Mouse (Mus musculus): ENCODE measurements around the gene Pnlip. TPM values are rescaled to one million over a fixed set of nuclear protein-coding genes. Genes with fewer than 3 reads are reported as not detected.

Gene Pnlip
- polyA plus RNA-seq, 2 experiments, result not detected

GRCm38 (mm10) chr19:58726551-58726950 is 74.3 kb downstream of the Pnlip start:
- ATAC-seq (ENCODE audit: low FRiP score, low read depth) (no peak), DNase-seq (ENCODE audit: low spot score) (no peak)
- H3K4me2 ChIP-seq (replicated peaks; ENCODE audit: low read depth, low read length, severe bottlenecking), result no peak overlapping the region
- no peaks in the 10 kb centered on the region for H3K9me3 ChIP-seq (ENCODE audit: control insufficient read depth, low read length)
- H3K4me1 ChIP-seq (ENCODE audit: control insufficient read depth, insufficient read depth, low read length), result 0 out of 2 replicates have a peak, but pooled peaks cover 3% of the 10 kb centered on the region
- H3K27ac ChIP-seq (replicated peaks; ENCODE audit: low read depth, low read length), result no peak overlapping the region
- WGBS, result 79% methylated on average over 5 of the region's 5 CpGs
- TF ChIP-seq POLR2A (IDR thresholded peaks at IDR 0.05; ENCODE audit: borderline replicate concordance, extremely low read depth, insufficient read depth, insufficient read length), result no peak
- H3K36me3 ChIP-seq (ENCODE audit: control insufficient read depth, insufficient read depth, low read length), result no peaks in the 10 kb centered on the region
- no peak overlapping the region for H3K9ac ChIP-seq (ENCODE audit: low read depth, low read length, severe bottlenecking)
- no peaks in the 10 kb centered on the region for H3K27me3 ChIP-seq (ENCODE audit: control insufficient read depth, insufficient read depth, low read length)
- no peak overlapping the region for H3K4me3 ChIP-seq (replicated peaks; ENCODE audit: low read length)

GRCm38 (mm10) chr19:58727756-58728155 is 75.5 kb downstream of the Pnlip start:
- WGBS, result 55% methylated on average over 5 of the region's 5 CpGs
- H3K9me3 ChIP-seq (ENCODE audit: control insufficient read depth, low read length), result no peaks in the 10 kb centered on the region
- no peak overlapping the region for H3K27ac ChIP-seq (replicated peaks; ENCODE audit: low read depth, low read length)
- no peak overlapping the region for H3K9ac ChIP-seq (ENCODE audit: low read depth, low read length, severe bottlenecking)
- H3K4me3 ChIP-seq (replicated peaks; ENCODE audit: low read length), result no peak overlapping the region
- H3K4me1 ChIP-seq (ENCODE audit: control insufficient read depth, insufficient read depth, low read length), result 0 out of 2 replicates have a peak, but pooled peaks cover 3% of the 10 kb centered on the region
- no peaks in the 10 kb centered on the region for H3K36me3 ChIP-seq (ENCODE audit: control insufficient read depth, insufficient read depth, low read length)
- TF ChIP-seq POLR2A (IDR thresholded peaks at IDR 0.05; ENCODE audit: borderline replicate concordance, extremely low read depth, insufficient read depth, insufficient read length), result no peak
- no peak for DNase-seq (ENCODE audit: low spot score)
- no peaks in the 10 kb centered on the region for H3K27me3 ChIP-seq (ENCODE audit: control insufficient read depth, insufficient read depth, low read length)
- ATAC-seq (ENCODE audit: low FRiP score, low read depth), result no peak
- no peak overlapping the region for H3K4me2 ChIP-seq (replicated peaks; ENCODE audit: low read depth, low read length, severe bottlenecking)

- H3K27ac ChIP-seq (replicated peaks; ENCODE audit: low read depth, low read length), result no peak within 1 kb of the TSS
- no peak within 1 kb of the TSS for H3K9ac ChIP-seq (ENCODE audit: low read depth, low read length, severe bottlenecking)
- H3K4me3 ChIP-seq (replicated peaks; ENCODE audit: low read length), result no peak within 1 kb of the TSS
- TF ChIP-seq POLR2A (IDR thresholded peaks at IDR 0.05; ENCODE audit: borderline replicate concordance, extremely low read depth, insufficient read depth, insufficient read length), result no peak
- DNase-seq (ENCODE audit: low spot score) (no peak), ATAC-seq (ENCODE audit: low FRiP score, low read depth) (no peak)
- no peaks in the 10 kb centered on the region for H3K27me3 ChIP-seq (ENCODE audit: control insufficient read depth, insufficient read depth, low read length)
- WGBS, result 48% methylated on average over 5 of the region's 5 CpGs
- H3K4me2 ChIP-seq (replicated peaks; ENCODE audit: low read depth, low read length, severe bottlenecking), result no peak within 1 kb of the TSS
- H3K36me3 ChIP-seq (ENCODE audit: control insufficient read depth, insufficient read depth, low read length), result no peaks in the 10 kb centered on the region
- H3K4me1 ChIP-seq (ENCODE audit: control insufficient read depth, insufficient read depth, low read length), result 0 out of 2 replicates have a peak, but pooled peaks cover 3% of the 10 kb centered on the region
- H3K9me3 ChIP-seq (ENCODE audit: control insufficient read depth, low read length), result no peaks in the 10 kb centered on the region
Measured at GRCm38 (mm10) chr19:58728445-58729031, 76.2 kb downstream of the Pnlip start, which contains the start of gene Pnliprp1. Gene Pnliprp1 (plus strand): TSS chr19:58728887.

Other genes starting within 250 kb of the Pnlip start
- 19.5 and 20.3 TPM in 2 replicates for gene Gfra1, start 196.6 kb upstream of the Pnlip start, polyA plus RNA-seq (2012; rRNA removed)
- 18.5 and 19.9 TPM in 2 replicates for gene Gfra1, start 196.6 kb upstream of the Pnlip start, polyA plus RNA-seq (2014; fragmentation: Nextera tagmentation; extraction: Ambion mirVana)
- not detected in 2 replicates for gene Ccdc172, start 140.5 kb upstream of the Pnlip start, polyA plus RNA-seq (2012; rRNA removed)
- gene Ccdc172, start 140.5 kb upstream of the Pnlip start, polyA plus RNA-seq (2014; fragmentation: Nextera tagmentation; extraction: Ambion mirVana), result not detected in 2 replicates
- 0.06 and 0.12 TPM in 2 replicates for gene Pnliprp1, start 76.4 kb downstream of the Pnlip start, polyA plus RNA-seq (2012; rRNA removed)
- 0.36 TPM in 1 of 2 replicates, not detected in the other for gene Pnliprp1, start 76.4 kb downstream of the Pnlip start, polyA plus RNA-seq (2014; fragmentation: Nextera tagmentation; extraction: Ambion mirVana)
- 0.04 TPM in 1 of 2 replicates, not detected in the other for gene Pnliprp2, start 107.2 kb downstream of the Pnlip start, polyA plus RNA-seq (2012; rRNA removed)
- not detected in 2 replicates for gene Pnliprp2, start 107.2 kb downstream of the Pnlip start, polyA plus RNA-seq (2014; fragmentation: Nextera tagmentation; extraction: Ambion mirVana)
- gene 1700019N19Rik, start 142.0 kb downstream of the Pnlip start, polyA plus RNA-seq (2012; rRNA removed), result not detected in 2 replicates
- not detected in 2 replicates for gene 1700019N19Rik, start 142.0 kb downstream of the Pnlip start, polyA plus RNA-seq (2014; fragmentation: Nextera tagmentation; extraction: Ambion mirVana)